Mouse (Mus musculus): ENCODE results near the gene Dgki. TPM values are rescaled to one million over a fixed set of nuclear protein-coding genes. Genes with fewer than 3 reads are reported as not detected.

Dgki gene
- polyA plus RNA-seq, 1 experiment from 2014 or later = 0.18 TPM

GRCm38 (mm10) chr6:36972494-36972893 lies 327.5 kb downstream of the Dgki start:
- DNase-seq (ENCODE audit: low spot score) = no peak
- Histone ChIP-seq H3K27me3 (replicated peaks; ENCODE audit: control insufficient read depth, insufficient read depth, low read length) (no peaks in the 10 kb centered on the region), H3K9me3 (ENCODE audit: control insufficient read depth, low read length) (no peaks in the 10 kb centered on the region)

GRCm38 (mm10) chr6:36969249-36969885 lies 330.6 kb downstream of the Dgki start:
- Histone ChIP-seq H3K36me3 (ENCODE audit: control insufficient read depth, insufficient read depth, low read length) (no peaks in the 10 kb centered on the region), H3K9me3 (ENCODE audit: control insufficient read depth, low read length) (no peaks in the 10 kb centered on the region), H3K9ac (ENCODE audit: low read depth, low read length) (no peak overlapping the region), H3K4me2 (no peak overlapping the region), H3K4me3 (ENCODE audit: low read depth, low read length) (no peak overlapping the region), H3K27ac (ENCODE audit: low read depth, low read length) (no peak overlapping the region), H3K27me3 (replicated peaks; ENCODE audit: control insufficient read depth, insufficient read depth, low read length) (no peaks in the 10 kb centered on the region), H3K4me1 (replicated peaks; ENCODE audit: control insufficient read depth, insufficient read depth, low read length) (no peaks in the 10 kb centered on the region)
- no peak for DNase-seq (ENCODE audit: low spot score)
- ATAC-seq (replicated peaks; ENCODE audit: low FRiP score) = no peak
- 87% methylated on average over 5 of the region's 5 CpGs for WGBS

More at GRCm38 (mm10) chr6:36972494-36972893, 327.5 kb downstream of the Dgki start:
- no peaks in the 10 kb centered on the region for H3K4me1 ChIP-seq (replicated peaks; ENCODE audit: control insufficient read depth, insufficient read depth, low read length)
- WGBS = 70% methylated on average over 1 of the region's 1 CpGs
- no peak overlapping the region for H3K27ac ChIP-seq (ENCODE audit: low read depth, low read length)
- no peak overlapping the region for H3K4me3 ChIP-seq (ENCODE audit: low read depth, low read length)
- H3K9ac ChIP-seq (ENCODE audit: low read depth, low read length) = no peak overlapping the region
- no peak overlapping the region for H3K4me2 ChIP-seq
- ATAC-seq (replicated peaks; ENCODE audit: low FRiP score) = no peak
- no peaks in the 10 kb centered on the region for H3K36me3 ChIP-seq (ENCODE audit: control insufficient read depth, insufficient read depth, low read length)

- no peak for ATAC-seq (replicated peaks; ENCODE audit: low FRiP score)
Measured at GRCm38 (mm10) chr6:36960658-36961057, 339.3 kb downstream of the Dgki start.

GRCm38 (mm10) chr6:36955293-36955692 lies 344.7 kb downstream of the Dgki start:
- Histone ChIP-seq H3K27me3 (replicated peaks; ENCODE audit: control insufficient read depth, insufficient read depth, low read length) (no peaks in the 10 kb centered on the region), H3K4me3 (ENCODE audit: low read depth, low read length) (no peak overlapping the region), H3K36me3 (ENCODE audit: control insufficient read depth, insufficient read depth, low read length) (no peaks in the 10 kb centered on the region), H3K9me3 (ENCODE audit: control insufficient read depth, low read length) (no peaks in the 10 kb centered on the region), H3K4me1 (replicated peaks; ENCODE audit: control insufficient read depth, insufficient read depth, low read length) (no peaks in the 10 kb centered on the region), H3K9ac (ENCODE audit: low read depth, low read length) (no peak overlapping the region), H3K4me2 (no peak overlapping the region), H3K27ac (ENCODE audit: low read depth, low read length) (no peak overlapping the region)
- ATAC-seq (replicated peaks; ENCODE audit: low FRiP score) = no peak
- 77% methylated on average over 4 of the region's 4 CpGs for WGBS
- DNase-seq (ENCODE audit: low spot score) = no peak

More at GRCm38 (mm10) chr6:36960658-36961057, 339.3 kb downstream of the Dgki start:
- Histone ChIP-seq H3K4me1 (replicated peaks; ENCODE audit: control insufficient read depth, insufficient read depth, low read length) (no peaks in the 10 kb centered on the region), H3K27me3 (replicated peaks; ENCODE audit: control insufficient read depth, insufficient read depth, low read length) (no peaks in the 10 kb centered on the region), H3K36me3 (ENCODE audit: control insufficient read depth, insufficient read depth, low read length) (no peaks in the 10 kb centered on the region), H3K9me3 (ENCODE audit: control insufficient read depth, low read length) (no peaks in the 10 kb centered on the region), H3K4me3 (ENCODE audit: low read depth, low read length) (no peak overlapping the region), H3K27ac (ENCODE audit: low read depth, low read length) (no peak overlapping the region), H3K4me2 (no peak overlapping the region), H3K9ac (ENCODE audit: low read depth, low read length) (no peak overlapping the region)
- WGBS = 84% methylated on average over 4 of the region's 4 CpGs
- no peak for DNase-seq (ENCODE audit: low spot score)

- H3K27ac ChIP-seq (ENCODE audit: low read depth, low read length) = no peak overlapping the region
- H3K27me3 ChIP-seq (replicated peaks; ENCODE audit: control insufficient read depth, insufficient read depth, low read length) = no peaks in the 10 kb centered on the region
- no peaks in the 10 kb centered on the region for H3K4me1 ChIP-seq (replicated peaks; ENCODE audit: control insufficient read depth, insufficient read depth, low read length)
- no peak overlapping the region for H3K4me2 ChIP-seq
- WGBS = 62% methylated on average over 3 of the region's 3 CpGs
- H3K9ac ChIP-seq (ENCODE audit: low read depth, low read length) = no peak overlapping the region
- H3K9me3 ChIP-seq (ENCODE audit: control insufficient read depth, low read length) = no peaks in the 10 kb centered on the region
- ATAC-seq (replicated peaks; ENCODE audit: low FRiP score) (no peak), DNase-seq (ENCODE audit: low spot score) (no peak)
- H3K36me3 ChIP-seq (ENCODE audit: control insufficient read depth, insufficient read depth, low read length) = no peaks in the 10 kb centered on the region
- no peak overlapping the region for H3K4me3 ChIP-seq (ENCODE audit: low read depth, low read length)
Measured at GRCm38 (mm10) chr6:36950648-36951047, 349.3 kb downstream of the Dgki start.

GRCm38 (mm10) chr6:36947861-36948260 lies 352.1 kb downstream of the Dgki start:
- no peak overlapping the region for H3K4me2 ChIP-seq
- no peaks in the 10 kb centered on the region for H3K36me3 ChIP-seq (ENCODE audit: control insufficient read depth, insufficient read depth, low read length)
- no peaks in the 10 kb centered on the region for H3K27me3 ChIP-seq (replicated peaks; ENCODE audit: control insufficient read depth, insufficient read depth, low read length)
- no peak overlapping the region for H3K4me3 ChIP-seq (ENCODE audit: low read depth, low read length)
- no peaks in the 10 kb centered on the region for H3K4me1 ChIP-seq (replicated peaks; ENCODE audit: control insufficient read depth, insufficient read depth, low read length)
- DNase-seq (ENCODE audit: low spot score) (no peak), ATAC-seq (replicated peaks; ENCODE audit: low FRiP score) (no peak)
- 89% methylated on average over 5 of the region's 5 CpGs for WGBS
- no peaks in the 10 kb centered on the region for H3K9me3 ChIP-seq (ENCODE audit: control insufficient read depth, low read length)
- H3K9ac ChIP-seq (ENCODE audit: low read depth, low read length) = no peak overlapping the region
- H3K27ac ChIP-seq (ENCODE audit: low read depth, low read length) = no peak overlapping the region

GRCm38 (mm10) chr6:36937527-36937926 lies 362.5 kb downstream of the Dgki start:
- H3K27me3 ChIP-seq (replicated peaks; ENCODE audit: control insufficient read depth, insufficient read depth, low read length) = no peaks in the 10 kb centered on the region
- H3K4me2 ChIP-seq = no peak overlapping the region
- no peak for ATAC-seq (replicated peaks; ENCODE audit: low FRiP score)
- no peaks in the 10 kb centered on the region for H3K36me3 ChIP-seq (ENCODE audit: control insufficient read depth, insufficient read depth, low read length)
- WGBS = 57% methylated on average over 2 of the region's 2 CpGs
- no peaks in the 10 kb centered on the region for H3K4me1 ChIP-seq (replicated peaks; ENCODE audit: control insufficient read depth, insufficient read depth, low read length)
- H3K4me3 ChIP-seq (ENCODE audit: low read depth, low read length) = no peak overlapping the region
- no peaks in the 10 kb centered on the region for H3K9me3 ChIP-seq (ENCODE audit: control insufficient read depth, low read length)
- no peak overlapping the region for H3K27ac ChIP-seq (ENCODE audit: low read depth, low read length)
- no peak overlapping the region for H3K9ac ChIP-seq (ENCODE audit: low read depth, low read length)
- DNase-seq (ENCODE audit: low spot score) = no peak

- H3K4me1 ChIP-seq (replicated peaks; ENCODE audit: control insufficient read depth, insufficient read depth, low read length) = no peaks in the 10 kb centered on the region
- no peak overlapping the region for H3K9ac ChIP-seq (ENCODE audit: low read depth, low read length)
- DNase-seq (ENCODE audit: low spot score) (no peak), ATAC-seq (replicated peaks; ENCODE audit: low FRiP score) (no peak)
- no peaks in the 10 kb centered on the region for H3K36me3 ChIP-seq (ENCODE audit: control insufficient read depth, insufficient read depth, low read length)
- no peak overlapping the region for H3K27ac ChIP-seq (ENCODE audit: low read depth, low read length)
- H3K9me3 ChIP-seq (ENCODE audit: control insufficient read depth, low read length) = no peaks in the 10 kb centered on the region
- no peak overlapping the region for H3K4me2 ChIP-seq
- 88% methylated on average over 4 of the region's 4 CpGs for WGBS
- H3K4me3 ChIP-seq (ENCODE audit: low read depth, low read length) = no peak overlapping the region
- H3K27me3 ChIP-seq (replicated peaks; ENCODE audit: control insufficient read depth, insufficient read depth, low read length) = no peaks in the 10 kb centered on the region
Measured at GRCm38 (mm10) chr6:36936816-36937215, 363.2 kb downstream of the Dgki start.

GRCm38 (mm10) chr6:36931473-36931872 lies 368.5 kb downstream of the Dgki start:
- Histone ChIP-seq H3K4me1 (replicated peaks; ENCODE audit: control insufficient read depth, insufficient read depth, low read length) (no peaks in the 10 kb centered on the region), H3K9ac (ENCODE audit: low read depth, low read length) (no peak overlapping the region), H3K27ac (ENCODE audit: low read depth, low read length) (no peak overlapping the region), H3K4me3 (ENCODE audit: low read depth, low read length) (no peak overlapping the region), H3K9me3 (ENCODE audit: control insufficient read depth, low read length) (no peaks in the 10 kb centered on the region), H3K36me3 (ENCODE audit: control insufficient read depth, insufficient read depth, low read length) (no peaks in the 10 kb centered on the region), H3K4me2 (no peak overlapping the region), H3K27me3 (replicated peaks; ENCODE audit: control insufficient read depth, insufficient read depth, low read length) (no peaks in the 10 kb centered on the region)
- 69% methylated on average over 4 of the region's 4 CpGs for WGBS
- DNase-seq (ENCODE audit: low spot score) (no peak), ATAC-seq (replicated peaks; ENCODE audit: low FRiP score) (no peak)
